Mouse (Mus musculus): ENCODE measurements around the gene Nptxr.

GRCm38 (mm10) chr15:79791502-79791901 lies 13.1 kb downstream of the Nptxr start:
- TF ChIP-seq CTCF (IDR thresholded peaks at IDR 0.05; ENCODE audit: borderline replicate concordance, insufficient read depth, low read length) (no peak), POLR2A (IDR thresholded peaks at IDR 0.05; ENCODE audit: low read depth, low read length) (no peak)

Data from embryonic fibroblast, embryonic 13.5 days (primary cell).